Mouse (Mus musculus) splenic B cell, adult 2 months (primary cell): ENCODE data around the gene Prss44.

Experiments used
- DNase-seq: peaks from one replicate; pipeline ENCODE4 v3.0.0-alpha.2; 2011; ENCODE audit warnings: low read depth, low spot score
- H3K27me3 ChIP-seq: 2 replicates; pipeline ENCODE4 v1.6.1; 2012; ENCODE audit warnings: mild to moderate bottlenecking, low read length, moderate library complexity, mixed read lengths; ENCODE audit not compliant: control insufficient read depth, poor library complexity, insufficient read depth, severe bottlenecking
- H3K36me3 ChIP-seq: 2 replicates; pipeline ENCODE4 v1.6.1; 2012; ENCODE audit warnings: mild to moderate bottlenecking, low read length, moderate library complexity, mixed read lengths; ENCODE audit not compliant: control insufficient read depth, poor library complexity, insufficient read depth, severe bottlenecking

The Prss44 gene

GRCm38 (mm10) chr9:110855903-110856302 lies 42.1 kb downstream of the Prss44 start:
- Histone ChIP-seq H3K27me3 (no peaks in the 10 kb centered on the region), H3K36me3 (no peaks in the 10 kb centered on the region)
- no peak for DNase-seq

GRCm38 (mm10) chr9:110856920-110857319 lies 43.1 kb downstream of the Prss44 start:
- no peaks in the 10 kb centered on the region for H3K36me3 ChIP-seq
- H3K27me3 ChIP-seq, result no peaks in the 10 kb centered on the region
- no peak for DNase-seq

- no peaks in the 10 kb centered on the region for H3K27me3 ChIP-seq
- H3K36me3 ChIP-seq, result no peaks in the 10 kb centered on the region
- DNase-seq, result no peak
These were observed 44.1 kb downstream of the Prss44 start, which contains the start of gene Prss50 for GRCm38 (mm10) chr9:110857781-110858472. Gene Prss50, plus strand, starts transcription at chr9:110857967.

GRCm38 (mm10) chr9:110858523-110858922 lies 44.7 kb downstream of the Prss44 start:
- Histone ChIP-seq H3K36me3 (no peaks in the 10 kb centered on the region), H3K27me3 (no peaks in the 10 kb centered on the region)
- DNase-seq, result no peak

- DNase-seq, result no peak
- Histone ChIP-seq H3K27me3 (no peaks in the 10 kb centered on the region), H3K36me3 (no peaks in the 10 kb centered on the region)
These were observed 45.3 kb downstream of the Prss44 start for GRCm38 (mm10) chr9:110858967-110859596.

GRCm38 (mm10) chr9:110871030-110871429 lies 57.2 kb downstream of the Prss44 start:
- H3K27me3 ChIP-seq, result no peaks in the 10 kb centered on the region
- no peaks in the 10 kb centered on the region for H3K36me3 ChIP-seq
- peak; percentile 62 for DNase-seq
